Mouse (Mus musculus): ENCODE data around the gene Igf2bp3.

GRCm38 (mm10) chr6:49173674-49174073, 41.1 kb downstream of the Igf2bp3 start:
- TF ChIP-seq CTCF (IDR thresholded peaks at IDR 0.05; ENCODE audit: extremely low read depth, insufficient read depth, low read length), result no peak
- no peak for TF ChIP-seq POLR2A (IDR thresholded peaks at IDR 0.05; ENCODE audit: extremely low read depth, insufficient read depth, low read length)

Measured in cortical plate, adult 2 months (tissue).